Mouse (Mus musculus) lung, postnatal 4 days (tissue): ENCODE measurements around the gene Gm14410.
"Not testable (repeated sequence)": the region's sequence is repeated elsewhere in the genome, so short reads cannot be mapped to it uniquely, and the experiment has no call there.

Experiments
- DNase-seq, 2 experiments: peaks; one replicate each; pipeline ENCODE4 v3.0.0; 2021

Gene Gm14410

DNA sequence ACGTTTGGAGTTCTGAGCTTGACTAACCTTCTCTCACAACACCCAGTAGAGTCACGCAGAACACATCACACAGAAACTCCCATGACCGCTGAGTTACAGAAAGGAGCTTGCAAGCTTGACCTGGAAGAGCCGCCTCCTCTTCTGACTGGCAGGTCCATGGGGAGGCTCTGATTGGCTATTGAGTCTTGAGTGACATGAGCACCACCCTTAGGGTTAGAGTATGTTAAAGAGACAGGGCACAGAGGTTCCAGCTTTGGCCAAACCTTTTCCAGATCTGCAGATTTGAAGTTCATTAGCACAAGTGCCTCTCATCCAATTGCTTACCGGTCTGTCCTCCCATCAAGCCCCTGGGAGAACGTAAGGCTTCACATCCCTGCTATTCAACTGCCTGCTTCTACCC, at the start of gene Gm14410:
Gm14410 (minus strand) TSS at position 81 of the 400 bp plus-strand sequence.
- peak; percentile 84 to 87 for DNase-seq

DNA sequence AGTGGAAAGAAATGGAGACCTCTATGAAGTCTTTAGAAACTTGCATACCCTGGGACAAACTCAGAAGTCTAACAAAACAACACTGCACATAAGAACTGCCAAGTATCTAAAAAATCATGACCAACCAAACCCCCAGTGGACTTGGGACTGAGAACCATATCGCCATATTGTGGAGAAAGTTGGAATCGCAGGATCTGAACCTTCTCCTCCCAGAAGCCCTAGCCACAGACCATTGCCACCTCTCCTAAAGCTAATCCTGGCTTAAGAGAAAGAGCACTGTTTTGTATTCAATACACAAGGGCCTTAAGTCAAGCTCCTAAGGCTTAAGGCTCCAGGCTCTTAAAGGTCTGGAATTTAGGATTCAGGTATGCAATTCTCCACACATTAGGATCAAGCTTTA, 41.2 kb upstream of the Gm14410 start:
- not testable (repeated sequence) for DNase-seq

DNA sequence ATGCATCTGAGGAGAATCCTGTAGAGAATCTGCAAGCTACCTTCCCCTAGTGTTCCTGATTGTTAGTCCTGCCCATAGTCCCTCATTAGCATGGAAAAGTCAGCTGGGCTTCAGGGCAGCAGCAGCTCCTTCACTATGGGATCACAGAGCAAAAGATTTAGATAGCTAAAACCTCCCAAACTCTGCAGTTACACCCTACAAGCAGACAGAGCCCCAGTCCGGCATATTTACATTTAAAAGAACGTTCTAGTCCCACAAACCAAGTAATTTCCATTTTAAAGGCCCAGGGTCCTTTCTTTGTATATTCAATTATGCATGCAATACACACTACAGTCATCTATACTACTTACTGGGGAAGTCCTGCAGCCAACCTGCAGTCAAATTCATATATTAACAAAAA, 24.2 kb upstream of the Gm14410 start:
- not testable (repeated sequence) for DNase-seq

DNA sequence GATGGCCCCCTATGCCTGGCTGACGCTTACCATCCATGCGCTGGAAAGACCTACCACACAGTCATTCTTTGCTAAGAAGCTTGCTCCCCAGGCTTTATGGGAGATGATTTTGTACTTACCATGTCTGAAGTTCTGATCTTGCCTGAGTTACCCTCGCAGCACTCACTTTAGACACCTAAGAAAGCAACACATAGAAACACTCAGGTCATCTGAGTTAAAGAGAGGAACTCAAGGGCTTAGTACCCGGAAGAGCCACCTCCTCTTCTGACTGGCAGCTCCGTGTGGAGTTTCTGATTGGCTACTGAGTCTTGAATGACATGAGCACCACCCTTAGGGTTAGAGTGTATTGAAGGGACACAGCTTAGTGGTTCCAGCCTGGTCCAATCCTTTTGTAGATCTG, 33.5 kb downstream of the Gm14410 start:
- DNase-seq, result not testable (repeated sequence)
